Mouse (Mus musculus) kidney, embryonic 14.5 days (tissue): ENCODE results near the gene Ccdc92b. TPM values are rescaled to one million over a fixed set of nuclear protein-coding genes. Genes with fewer than 3 reads are reported as not detected.

ENCODE experiments used
- ATAC-seq: fragments of 200-750 bp; cut with Nextera tagmentation; 2 replicates; pipeline ENCODE4 v1.8.0; 2017; ENCODE audit warnings: moderate number of reproducible peaks, mild to moderate bottlenecking, moderate TSS enrichment, moderate library complexity; ENCODE audit not compliant: low FRiP score, low TSS enrichment
- H3K27ac ChIP-seq: fragments of 300-500 bp; sonication (generic); 2 replicates; pipeline ENCODE4 v1.5.1; 2014; ENCODE audit warnings: low read depth, mild to moderate bottlenecking, low read length, moderate library complexity, mixed read lengths
- H3K27me3 ChIP-seq: fragments of 300-500 bp; sonication (generic); 2 replicates; pipeline ENCODE4 v1.6.1; 2014; ENCODE audit warnings: mild to moderate bottlenecking, low read length; ENCODE audit not compliant: control insufficient read depth, insufficient read depth
- H3K36me3 ChIP-seq: fragments of 300-500 bp; sonication (generic); 2 replicates; pipeline ENCODE4 v1.6.1; 2014; ENCODE audit warnings: low read length, mixed read lengths; ENCODE audit not compliant: control insufficient read depth, insufficient read depth
- H3K4me1 ChIP-seq: fragments of 300-500 bp; sonication (generic); 2 replicates; pipeline ENCODE4 v1.6.1; 2014; ENCODE audit warnings: low read length, mixed read lengths; ENCODE audit not compliant: control insufficient read depth, insufficient read depth
- H3K4me2 ChIP-seq: fragments of 300-500 bp; sonication (generic); replicated peaks from 2 replicates; pipeline ENCODE4 v1.6.1; 2014; ENCODE audit warnings: low read depth, mild to moderate bottlenecking, low read length
- H3K4me3 ChIP-seq: fragments of 300-500 bp; sonication (generic); 2 replicates; pipeline ENCODE4 v1.5.1; 2014; ENCODE audit warnings: mild to moderate bottlenecking, low read length
- H3K9ac ChIP-seq: fragments of 300-500 bp; sonication (generic); 2 replicates; pipeline ENCODE4 v1.6.1; 2014; ENCODE audit warnings: low read depth, mild to moderate bottlenecking, low read length, moderate library complexity
- H3K9me3 ChIP-seq: fragments of 300-500 bp; sonication (generic); 2 replicates; pipeline ENCODE4 v1.6.1; 2016; ENCODE audit warnings: low read length; ENCODE audit not compliant: control insufficient read depth
- WGBS: fragments of 180-500 bp; shearing (Covaris S2); extraction: QIAGEN DNeasy Blood & Tissue Kit; methylation state at CpG from one replicate; pipeline ENCODE4 v1.1.7; 2014; 5-methylcytosine and 5-hydroxymethylcytosine counted together
- polyA plus RNA-seq: library from polyadenylated mRNA; unstranded; fragments of >200 nt; fragmentation: Nextera tagmentation; extraction: Ambion mirVana; gene quantifications from 2 replicates; pipeline ENCODE4 v1.2.1, GENCODE M21; 2014

Gene Ccdc92b
- polyA plus RNA-seq, 1 experiment from 2014 or later, result 0.12 TPM

- no peak overlapping the region for H3K4me3 ChIP-seq
- ATAC-seq, result no peak
- H3K4me1 ChIP-seq, result no peaks in the 10 kb centered on the region
- H3K36me3 ChIP-seq, result peaks cover 67% of the 10 kb centered on the region
- H3K4me2 ChIP-seq, result no peak overlapping the region
- no peak overlapping the region for H3K27ac ChIP-seq
- H3K9me3 ChIP-seq, result no peaks in the 10 kb centered on the region
- no peaks in the 10 kb centered on the region for H3K27me3 ChIP-seq
- no peak overlapping the region for H3K9ac ChIP-seq
- WGBS, result 90% methylated on average over 5 of the region's 5 CpGs
These were observed 49.1 kb downstream of the Ccdc92b start for GRCm38 (mm10) chr11:74668466-74668865.

- ATAC-seq, result no peak
- peaks cover 64% of the 10 kb centered on the region for H3K36me3 ChIP-seq
- H3K4me2 ChIP-seq, result no peak overlapping the region
- H3K4me3 ChIP-seq, result no peak overlapping the region
- no peaks in the 10 kb centered on the region for H3K9me3 ChIP-seq
- H3K27ac ChIP-seq, result no peak overlapping the region
- 85% methylated on average over 2 of the region's 2 CpGs for WGBS
- H3K9ac ChIP-seq, result no peak overlapping the region
- H3K4me1 ChIP-seq, result no peaks in the 10 kb centered on the region
- H3K27me3 ChIP-seq, result no peaks in the 10 kb centered on the region
These were observed 49.6 kb downstream of the Ccdc92b start for GRCm38 (mm10) chr11:74668971-74669370.

- no peak for ATAC-seq
- no peaks in the 10 kb centered on the region for H3K27me3 ChIP-seq
- peaks cover 64% of the 10 kb centered on the region for H3K36me3 ChIP-seq
- H3K9me3 ChIP-seq, result no peaks in the 10 kb centered on the region
- H3K27ac ChIP-seq, result no peak overlapping the region
- no peak overlapping the region for H3K9ac ChIP-seq
- H3K4me2 ChIP-seq, result no peak overlapping the region
- no peaks in the 10 kb centered on the region for H3K4me1 ChIP-seq
- no peak overlapping the region for H3K4me3 ChIP-seq
These were observed 50.7 kb downstream of the Ccdc92b start for GRCm38 (mm10) chr11:74670151-74670550.

- H3K4me1 ChIP-seq, result no peaks in the 10 kb centered on the region
- no peak overlapping the region for H3K4me2 ChIP-seq
- no peak for ATAC-seq
- WGBS, result 92% methylated on average over 1 of the region's 1 CpGs
- no peaks in the 10 kb centered on the region for H3K9me3 ChIP-seq
- H3K36me3 ChIP-seq, result peaks cover 60% of the 10 kb centered on the region
- no peak overlapping the region for H3K4me3 ChIP-seq
- no peak overlapping the region for H3K27ac ChIP-seq
- H3K27me3 ChIP-seq, result no peaks in the 10 kb centered on the region
- H3K9ac ChIP-seq, result no peak overlapping the region
These were observed 51.6 kb downstream of the Ccdc92b start for GRCm38 (mm10) chr11:74671013-74671412.

GRCm38 (mm10) chr11:74671839-74672238 lies 52.4 kb downstream of the Ccdc92b start:
- H3K4me1 ChIP-seq, result no peaks in the 10 kb centered on the region
- 89% methylated on average over 5 of the region's 5 CpGs for WGBS
- H3K9me3 ChIP-seq, result no peaks in the 10 kb centered on the region
- H3K4me2 ChIP-seq, result no peak overlapping the region
- H3K36me3 ChIP-seq, result peaks cover 59% of the 10 kb centered on the region
- H3K27ac ChIP-seq, result no peak overlapping the region
- ATAC-seq, result no peak
- no peaks in the 10 kb centered on the region for H3K27me3 ChIP-seq
- H3K4me3 ChIP-seq, result no peak overlapping the region
- no peak overlapping the region for H3K9ac ChIP-seq

GRCm38 (mm10) chr11:74672901-74673513 lies 53.6 kb downstream of the Ccdc92b start:
- WGBS, result 84% methylated on average over 6 of the region's 6 CpGs
- H3K36me3 ChIP-seq, result peaks cover 59% of the 10 kb centered on the region
- H3K27me3 ChIP-seq, result no peaks in the 10 kb centered on the region
- H3K4me1 ChIP-seq, result no peaks in the 10 kb centered on the region
- no peaks in the 10 kb centered on the region for H3K9me3 ChIP-seq
- H3K9ac ChIP-seq, result no peak overlapping the region
- H3K4me3 ChIP-seq, result no peak overlapping the region
- ATAC-seq, result no peak
- no peak overlapping the region for H3K4me2 ChIP-seq
- no peak overlapping the region for H3K27ac ChIP-seq

- Histone ChIP-seq H3K4me3 (no peak overlapping the region), H3K9ac (no peak overlapping the region), H3K9me3 (no peaks in the 10 kb centered on the region), H3K4me2 (no peak overlapping the region), H3K36me3 (peaks cover 61% of the 10 kb centered on the region), H3K27me3 (no peaks in the 10 kb centered on the region), H3K4me1 (no peaks in the 10 kb centered on the region), H3K27ac (no peak overlapping the region)
- 96% methylated on average over 1 of the region's 1 CpGs for WGBS
- no peak for ATAC-seq
These were observed 54.2 kb downstream of the Ccdc92b start for GRCm38 (mm10) chr11:74673561-74673960.

- no peak overlapping the region for H3K4me2 ChIP-seq
- no peak overlapping the region for H3K4me3 ChIP-seq
- no peak overlapping the region for H3K9ac ChIP-seq
- no peaks in the 10 kb centered on the region for H3K27me3 ChIP-seq
- no peak for ATAC-seq
- no peak overlapping the region for H3K27ac ChIP-seq
- peaks cover 61% of the 10 kb centered on the region for H3K36me3 ChIP-seq
- no peaks in the 10 kb centered on the region for H3K4me1 ChIP-seq
- 96% methylated on average over 8 of the region's 8 CpGs for WGBS
- no peaks in the 10 kb centered on the region for H3K9me3 ChIP-seq
These were observed 55.3 kb downstream of the Ccdc92b start for GRCm38 (mm10) chr11:74674713-74675112.

GRCm38 (mm10) chr11:74675156-74675555 lies 55.8 kb downstream of the Ccdc92b start:
- Histone ChIP-seq H3K36me3 (peaks cover 62% of the 10 kb centered on the region), H3K4me3 (no peak overlapping the region), H3K9me3 (no peaks in the 10 kb centered on the region), H3K4me1 (no peaks in the 10 kb centered on the region), H3K4me2 (no peak overlapping the region), H3K27me3 (no peaks in the 10 kb centered on the region), H3K9ac (no peak overlapping the region), H3K27ac (no peak overlapping the region)
- 91% methylated on average over 4 of the region's 4 CpGs for WGBS
- no peak for ATAC-seq
